Mouse (Mus musculus) heart, embryonic 15.5 days (tissue): Measurements from ENCODE around the gene 1500015O10Rik. TPM values are rescaled to one million over a fixed set of nuclear protein-coding genes. Genes with fewer than 3 reads are reported as not detected.

Experiments
- ATAC-seq: fragments of 200-750 bp; cut with Nextera tagmentation; replicated peaks from 2 replicates; pipeline ENCODE4 v1.8.0; 2017; ENCODE audit warnings: low read depth, moderate TSS enrichment; ENCODE audit not compliant: insufficient number of reproducible peaks, insufficient read depth, low FRiP score
- H3K27ac ChIP-seq: fragments of 300-500 bp; sonication (generic); 2 replicates; pipeline ENCODE4 v1.5.1; 2015; ENCODE audit warnings: mild to moderate bottlenecking, inconsistent platforms
- H3K27me3 ChIP-seq: fragments of 300-500 bp; sonication (generic); 2 replicates; pipeline ENCODE4 v1.6.1; 2015; ENCODE audit warnings: inconsistent platforms
- H3K36me3 ChIP-seq: fragments of 300-500 bp; sonication (generic); 2 replicates; pipeline ENCODE4 v1.6.1; 2015; ENCODE audit warnings: mild to moderate bottlenecking, inconsistent platforms
- H3K4me1 ChIP-seq: fragments of 300-500 bp; sonication (generic); replicated peaks from 2 replicates; pipeline ENCODE4 v1.6.1; 2015; ENCODE audit warnings: inconsistent platforms
- H3K4me2 ChIP-seq: fragments of 300-500 bp; sonication (generic); 2 replicates; pipeline ENCODE4 v1.6.1; 2015; ENCODE audit warnings: inconsistent platforms, mild to moderate bottlenecking, moderate library complexity
- H3K4me3 ChIP-seq: fragments of 300-500 bp; sonication (generic); 2 replicates; pipeline ENCODE4 v1.5.1; 2015; ENCODE audit warnings: mild to moderate bottlenecking, inconsistent platforms
- H3K9ac ChIP-seq: fragments of 300-500 bp; sonication (generic); 2 replicates; pipeline ENCODE4 v1.6.1; 2015; ENCODE audit warnings: mild to moderate bottlenecking, inconsistent platforms
- H3K9me3 ChIP-seq: fragments of 300-500 bp; sonication (generic); replicated peaks from 2 replicates; pipeline ENCODE4 v1.6.1; 2016; ENCODE audit warnings: inconsistent platforms
- WGBS: fragments of 180-500 bp; shearing (Covaris S2); methylation state at CpG from one replicate; pipeline ENCODE4 v1.1.7; 2015; ENCODE audit warnings: mixed read lengths; 5-methylcytosine and 5-hydroxymethylcytosine counted together
- polyA plus RNA-seq: library from polyadenylated mRNA; unstranded; fragments of >200 nt; fragmentation: Nextera tagmentation; extraction: Ambion mirVana; gene quantifications from 2 replicates; pipeline ENCODE4 v1.2.1, GENCODE M21; 2015

Gene 1500015O10Rik
- polyA plus RNA-seq, 1 experiment from 2014 or later = 15.8 TPM

DNA sequence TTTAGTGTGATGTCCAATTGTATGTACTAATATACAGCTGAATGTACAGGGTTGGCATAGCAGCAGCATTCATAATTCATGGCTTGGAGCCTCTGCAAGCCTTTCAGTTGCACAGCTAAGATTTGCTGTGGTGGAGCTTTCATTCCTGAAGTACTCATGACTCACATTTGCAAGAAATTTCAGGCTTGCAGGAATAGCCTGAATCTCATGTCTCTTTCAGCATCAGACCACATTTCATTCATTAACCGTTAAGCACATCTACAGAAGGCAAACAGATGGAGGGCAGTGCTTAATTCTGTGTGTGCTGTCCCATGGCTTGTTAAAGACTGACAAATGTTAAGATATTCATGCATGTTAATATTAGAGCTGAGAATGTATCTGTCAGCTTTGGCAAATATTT lies 2.3 kb downstream of the 1500015O10Rik start:
- H3K36me3 ChIP-seq = no peaks in the 10 kb centered on the region
- H3K9me3 ChIP-seq = peaks cover 3% of the 10 kb centered on the region; the same call in 1 of the 2 replicates
- H3K4me3 ChIP-seq = no peak overlapping the region
- no peak overlapping the region for H3K27ac ChIP-seq
- peaks cover 12% of the 10 kb centered on the region for H3K4me1 ChIP-seq
- no peak overlapping the region for H3K9ac ChIP-seq
- H3K27me3 ChIP-seq = no peaks in the 10 kb centered on the region
- no peak for ATAC-seq
- no peak overlapping the region for H3K4me2 ChIP-seq
- WGBS = 83% methylated on average over 1 of the region's 1 CpGs

DNA sequence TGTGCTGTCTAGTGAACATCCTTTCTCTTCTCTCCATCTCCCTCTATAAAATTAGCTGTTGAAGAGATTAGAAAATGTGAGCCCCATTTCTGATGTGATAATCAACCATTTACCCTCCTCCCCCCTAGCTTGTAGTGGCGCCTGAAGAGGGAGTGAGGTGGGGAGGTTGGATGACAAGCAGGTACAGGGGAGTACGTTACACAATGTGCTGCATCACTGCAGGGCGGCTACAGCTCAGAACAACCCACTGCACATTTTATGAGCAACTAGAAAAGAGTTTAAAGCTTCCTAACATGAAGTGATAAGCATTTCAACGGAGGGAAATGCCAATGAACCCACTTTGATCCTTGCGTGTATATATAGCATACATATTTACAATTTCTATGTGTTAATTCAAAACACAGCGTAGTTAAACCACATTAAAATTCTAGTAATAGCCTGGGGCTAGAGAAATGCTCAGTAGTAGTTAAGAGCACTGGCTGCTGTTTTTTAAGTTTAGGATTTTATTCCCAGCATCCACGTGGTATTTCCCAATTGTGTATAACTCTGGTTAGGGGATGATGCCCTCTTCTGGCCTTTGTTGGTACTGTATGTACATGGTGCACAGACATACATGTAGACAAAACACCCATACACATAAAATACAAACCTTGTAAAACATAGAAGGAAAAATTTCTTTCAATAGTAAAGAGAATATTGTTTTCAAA lies 7.6 kb downstream of the 1500015O10Rik start:
- no peak for ATAC-seq
- Histone ChIP-seq H3K4me2 (no peak overlapping the region), H3K27me3 (no peaks in the 10 kb centered on the region), H3K9ac (no peak overlapping the region), H3K4me3 (no peak overlapping the region), H3K4me1 (no peaks in the 10 kb centered on the region), H3K27ac (no peak overlapping the region), H3K9me3 (peaks cover 3% of the 10 kb centered on the region; the same call in 1 of the 2 replicates), H3K36me3 (no peaks in the 10 kb centered on the region)
- WGBS = 70% methylated on average over 7 of the region's 7 CpGs

DNA sequence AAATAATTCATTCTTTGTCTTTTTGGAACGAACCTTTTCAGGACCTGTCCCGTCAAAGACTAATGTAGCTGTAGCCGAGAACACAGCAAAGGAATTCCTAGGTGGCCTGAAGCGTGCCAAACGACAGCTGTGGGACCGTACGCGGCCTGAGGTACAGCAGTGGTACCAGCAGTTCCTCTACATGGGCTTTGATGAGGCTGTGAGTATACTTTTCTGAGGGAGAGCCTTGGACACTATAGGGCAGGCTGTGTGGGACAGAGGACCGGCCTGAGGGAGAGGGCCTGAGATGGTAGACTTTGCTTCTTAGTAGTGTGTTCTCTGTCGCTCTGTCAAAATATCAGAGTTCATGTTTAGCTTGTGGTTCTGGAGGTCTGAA lies 8.1 kb downstream of the 1500015O10Rik start:
- Histone ChIP-seq H3K9ac (no peak overlapping the region), H3K27ac (no peak overlapping the region), H3K36me3 (no peaks in the 10 kb centered on the region), H3K4me3 (no peak overlapping the region), H3K9me3 (peaks cover 3% of the 10 kb centered on the region; the same call in 1 of the 2 replicates), H3K27me3 (no peaks in the 10 kb centered on the region), H3K4me1 (no peaks in the 10 kb centered on the region), H3K4me2 (no peak overlapping the region)
- no peak for ATAC-seq
- WGBS = 84% methylated on average over 10 of the region's 10 CpGs

DNA sequence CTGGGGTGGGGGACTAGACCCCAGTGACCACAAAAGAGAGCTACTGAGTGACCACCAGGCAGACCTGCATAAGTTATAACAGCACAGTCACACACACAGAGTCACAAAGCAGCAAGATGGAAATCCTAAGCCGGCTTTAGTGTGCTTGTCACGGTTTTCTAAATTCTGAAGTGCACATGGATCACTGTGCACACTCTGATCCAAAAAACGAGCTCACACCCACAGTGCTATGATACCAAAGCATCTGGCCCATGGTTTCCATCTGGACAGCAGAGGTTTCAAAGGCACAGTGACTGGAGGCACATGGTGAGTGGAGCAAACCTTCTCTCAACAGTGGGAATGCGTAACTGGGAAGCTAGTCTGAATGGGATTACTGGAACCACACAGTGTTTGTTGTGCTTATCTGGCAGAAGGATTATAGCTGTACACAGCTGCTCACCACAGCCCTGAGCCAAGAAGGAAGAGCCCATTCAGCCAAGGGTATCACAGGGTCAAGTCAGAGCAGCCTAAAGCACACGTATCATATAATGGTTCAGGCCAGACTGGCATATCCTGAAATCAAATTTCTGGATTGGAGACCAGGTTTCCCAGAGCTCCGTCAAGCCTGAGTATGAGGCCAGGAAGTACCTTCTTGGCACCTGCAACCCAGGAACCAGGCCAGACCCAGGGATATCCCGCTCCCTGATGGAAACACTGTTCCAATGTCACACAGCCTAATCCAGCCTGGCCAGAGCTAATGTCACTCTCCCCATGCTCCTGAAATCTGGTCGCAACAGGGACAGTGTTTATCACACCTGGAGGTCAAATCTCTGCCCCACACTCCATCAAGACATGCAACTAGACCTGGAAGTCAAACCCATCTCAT lies 24.3 kb downstream of the 1500015O10Rik start:
- no peak overlapping the region for H3K4me2 ChIP-seq
- peaks cover 5% of the 10 kb centered on the region for H3K36me3 ChIP-seq
- no peak overlapping the region for H3K4me3 ChIP-seq
- no peaks in the 10 kb centered on the region for H3K27me3 ChIP-seq
- no peaks in the 10 kb centered on the region for H3K4me1 ChIP-seq
- WGBS = 84% methylated on average over 8 of the region's 8 CpGs
- no peak overlapping the region for H3K9ac ChIP-seq
- H3K9me3 ChIP-seq = no peaks in the 10 kb centered on the region
- ATAC-seq = 0 out of 2 replicates have a peak, but pooled peaks have one; percentile 10
- H3K27ac ChIP-seq = no peak overlapping the region

DNA sequence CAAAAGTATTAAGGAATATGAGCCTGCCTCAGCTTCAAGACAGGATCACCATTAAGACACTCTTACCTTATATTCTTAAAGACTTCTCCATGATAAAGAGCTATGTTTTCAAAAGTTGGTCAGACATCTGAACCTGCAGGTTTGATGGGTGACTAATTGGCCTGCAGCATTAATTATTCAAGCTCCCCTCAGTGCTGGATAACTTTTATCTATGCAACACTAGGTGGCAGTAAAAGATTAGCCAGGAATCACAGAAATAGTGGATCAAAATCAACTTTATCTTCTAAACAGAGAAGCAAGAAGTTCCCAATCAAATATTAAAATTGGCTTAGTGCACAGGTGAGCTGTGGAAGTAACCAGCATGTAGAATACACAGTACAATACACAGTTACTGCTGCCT lies 29.7 kb downstream of the 1500015O10Rik start:
- Histone ChIP-seq H3K9me3 (no peaks in the 10 kb centered on the region), H3K4me2 (no peak overlapping the region), H3K9ac (no peak overlapping the region), H3K27ac (no peak overlapping the region), H3K36me3 (0 out of 2 replicates have a peak, but pooled peaks cover 5% of the 10 kb centered on the region), H3K4me3 (no peak overlapping the region), H3K4me1 (no peaks in the 10 kb centered on the region), H3K27me3 (no peaks in the 10 kb centered on the region)
- no peak for ATAC-seq

DNA sequence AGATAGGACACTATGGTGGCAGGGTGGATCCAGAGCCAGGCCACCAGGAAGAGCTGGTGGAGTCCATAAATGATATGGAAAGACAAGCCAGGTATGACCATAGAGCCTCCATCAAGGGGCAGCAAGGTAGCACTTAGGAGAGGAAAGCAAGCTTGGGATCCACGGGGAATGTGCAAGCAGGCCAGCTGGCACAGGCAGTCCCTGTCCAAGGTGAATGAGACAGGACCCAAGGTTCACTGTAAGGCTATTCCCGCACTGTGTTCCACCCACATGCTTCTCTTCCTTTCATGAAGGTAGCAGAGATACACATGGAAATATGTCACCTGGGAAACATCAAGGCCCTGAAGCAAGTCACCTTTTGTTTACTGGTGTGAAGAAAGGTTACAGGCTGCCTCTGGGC lies 34.1 kb downstream of the 1500015O10Rik start:
- Histone ChIP-seq H3K9ac (no peak overlapping the region), H3K4me3 (no peak overlapping the region), H3K27ac (no peak overlapping the region), H3K9me3 (no peaks in the 10 kb centered on the region), H3K27me3 (no peaks in the 10 kb centered on the region), H3K4me2 (no peak overlapping the region), H3K36me3 (0 out of 2 replicates have a peak, but pooled peaks cover 5% of the 10 kb centered on the region), H3K4me1 (no peaks in the 10 kb centered on the region)
- WGBS = 85% methylated on average over 2 of the region's 2 CpGs
- no peak for ATAC-seq

DNA sequence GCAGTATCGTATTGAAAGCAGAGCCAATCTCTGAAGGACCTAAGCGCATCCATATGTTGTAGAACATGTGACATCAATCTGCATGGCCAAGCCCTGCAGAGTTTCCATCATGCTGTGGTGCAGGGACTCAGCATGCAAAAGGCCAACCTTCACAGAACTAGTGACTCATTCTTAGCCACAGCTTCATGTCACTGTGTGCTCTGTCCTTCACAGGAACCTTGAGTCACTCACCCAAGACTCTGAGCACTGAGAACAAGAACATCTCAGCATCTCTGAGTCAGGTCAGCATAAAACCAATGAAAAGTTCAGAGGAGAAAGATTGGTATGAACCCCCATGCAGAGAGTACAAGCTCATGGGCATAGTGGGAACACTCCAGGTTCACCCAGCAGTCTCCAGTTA lies 35.9 kb downstream of the 1500015O10Rik start:
- Histone ChIP-seq H3K9me3 (no peaks in the 10 kb centered on the region), H3K27me3 (no peaks in the 10 kb centered on the region), H3K4me3 (no peak overlapping the region), H3K27ac (no peak overlapping the region), H3K36me3 (0 out of 2 replicates have a peak, but pooled peaks cover 5% of the 10 kb centered on the region), H3K9ac (no peak overlapping the region), H3K4me2 (no peak overlapping the region), H3K4me1 (no peaks in the 10 kb centered on the region)
- ATAC-seq = no peak
- 95% methylated on average over 2 of the region's 2 CpGs for WGBS

DNA sequence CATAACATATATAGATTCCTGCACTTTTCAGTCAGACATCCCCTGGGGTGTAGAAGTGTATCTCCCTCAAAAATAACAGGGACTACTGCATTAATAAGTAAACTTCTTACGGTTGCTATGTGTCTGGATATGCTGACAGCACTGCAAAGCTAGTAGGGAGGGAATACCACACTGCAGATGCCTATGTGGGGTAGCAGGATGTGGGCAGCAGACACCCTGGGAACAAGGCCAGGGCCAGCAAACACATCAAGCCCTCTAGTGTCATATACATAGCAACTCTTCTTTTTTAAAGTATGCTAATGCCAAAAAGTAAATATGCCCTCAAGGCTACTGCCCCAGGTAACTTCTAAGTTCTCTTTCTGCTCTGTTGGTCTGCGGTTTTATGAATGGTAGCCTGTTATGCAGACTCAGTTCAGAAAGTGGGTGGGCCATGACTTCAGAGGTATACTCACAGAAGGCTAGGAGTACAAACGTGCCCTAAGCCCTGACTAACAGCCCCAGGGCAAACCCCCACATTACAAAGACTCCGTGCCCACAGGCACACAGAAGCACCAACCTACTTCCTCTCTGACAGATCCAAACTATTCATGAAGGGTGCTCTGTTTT lies 38.1 kb downstream of the 1500015O10Rik start:
- Histone ChIP-seq H3K9ac (no peak overlapping the region), H3K27ac (no peak overlapping the region), H3K36me3 (0 out of 2 replicates have a peak, but pooled peaks cover 5% of the 10 kb centered on the region), H3K4me2 (no peak overlapping the region), H3K27me3 (no peaks in the 10 kb centered on the region), H3K4me1 (no peaks in the 10 kb centered on the region), H3K4me3 (no peak overlapping the region), H3K9me3 (no peaks in the 10 kb centered on the region)
- no peak for ATAC-seq
- WGBS = 84% methylated on average over 4 of the region's 4 CpGs

DNA sequence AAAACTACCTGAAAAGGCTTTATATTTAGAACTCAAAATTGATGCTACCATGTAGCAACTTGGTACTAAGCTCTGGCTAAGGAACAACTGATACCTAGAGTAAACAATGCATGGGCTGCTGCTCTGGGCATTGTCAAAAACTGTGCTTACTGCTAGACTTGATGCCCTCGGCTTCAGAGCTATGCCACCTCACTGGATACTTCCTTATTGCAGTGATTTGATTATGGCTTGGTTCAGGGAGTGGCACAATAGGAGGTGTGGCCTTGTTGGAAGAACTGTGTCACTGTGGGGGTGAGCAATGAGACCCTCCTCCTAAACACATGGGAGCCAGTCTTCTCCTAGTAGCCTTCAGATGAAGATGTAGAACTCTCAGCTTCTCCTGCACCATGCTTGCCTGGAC lies 38.9 kb downstream of the 1500015O10Rik start:
- Histone ChIP-seq H3K36me3 (0 out of 2 replicates have a peak, but pooled peaks cover 3% of the 10 kb centered on the region), H3K4me2 (no peak overlapping the region), H3K4me1 (no peaks in the 10 kb centered on the region), H3K9ac (no peak overlapping the region), H3K27ac (no peak overlapping the region), H3K4me3 (no peak overlapping the region), H3K27me3 (no peaks in the 10 kb centered on the region), H3K9me3 (no peaks in the 10 kb centered on the region)
- ATAC-seq = no peak
- 60% methylated on average over 1 of the region's 1 CpGs for WGBS

DNA sequence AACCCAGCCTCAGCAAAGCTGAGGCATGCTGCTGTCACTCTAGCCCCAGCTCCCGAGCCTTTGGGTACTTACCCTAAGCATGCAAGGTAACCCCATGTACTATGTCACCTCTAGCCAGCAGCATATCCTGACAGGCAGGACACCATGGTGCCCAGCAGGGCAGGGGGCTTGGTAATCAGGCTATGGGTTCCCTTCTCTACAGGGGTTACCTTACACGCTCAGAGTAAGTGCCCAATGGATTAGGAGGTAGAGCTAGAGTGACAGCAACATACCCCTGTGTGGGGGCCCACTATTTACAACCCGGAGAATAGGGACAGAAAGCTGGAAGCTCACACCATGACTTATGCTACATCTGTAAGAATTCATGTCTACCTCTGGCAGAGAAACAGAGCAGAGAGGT lies 39.6 kb downstream of the 1500015O10Rik start:
- no peak for ATAC-seq
- Histone ChIP-seq H3K27ac (no peak overlapping the region), H3K4me3 (no peak overlapping the region), H3K4me2 (no peak overlapping the region), H3K4me1 (no peaks in the 10 kb centered on the region), H3K9me3 (no peaks in the 10 kb centered on the region), H3K36me3 (no peaks in the 10 kb centered on the region), H3K27me3 (no peaks in the 10 kb centered on the region), H3K9ac (no peak overlapping the region)
- 85% methylated on average over 3 of the region's 3 CpGs for WGBS

DNA sequence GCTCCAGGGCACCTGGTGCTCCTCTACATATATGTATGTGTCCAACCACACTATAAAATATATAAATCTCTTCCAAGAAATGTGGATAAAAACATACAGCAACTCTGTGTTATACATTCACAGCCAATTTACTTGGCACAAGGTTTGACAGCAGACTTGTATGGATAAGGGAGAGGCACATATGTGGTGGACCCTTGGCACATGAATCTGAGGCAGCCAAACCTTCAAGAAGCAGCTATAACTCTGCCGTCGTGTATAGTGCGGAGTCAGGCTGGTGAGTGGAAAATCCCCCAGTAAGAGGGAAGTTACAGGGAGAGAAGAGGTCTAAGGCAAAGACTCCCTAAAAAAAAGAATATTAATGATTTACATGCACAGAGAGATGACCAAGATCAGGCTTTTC lies 42.3 kb downstream of the 1500015O10Rik start:
- 92% methylated on average over 3 of the region's 3 CpGs for WGBS
- Histone ChIP-seq H3K4me3 (no peak overlapping the region), H3K4me2 (no peak overlapping the region), H3K27me3 (no peaks in the 10 kb centered on the region), H3K4me1 (no peaks in the 10 kb centered on the region), H3K36me3 (no peaks in the 10 kb centered on the region), H3K9me3 (no peaks in the 10 kb centered on the region), H3K27ac (no peak overlapping the region), H3K9ac (no peak overlapping the region)
- no peak for ATAC-seq
